Mouse (Mus musculus): ENCODE measurements around the gene Cdkn2c. TPM values are rescaled to one million over a fixed set of nuclear protein-coding genes. Genes with fewer than 3 reads are reported as not detected.

The Cdkn2c gene
- polyA plus RNA-seq, 1 experiment from 2014 or later = 5.1 TPM

GRCm38 (mm10) chr4:109659571-109659970 is 7.4 kb downstream of the Cdkn2c start:
- Histone ChIP-seq H3K9me3 (ENCODE audit: control insufficient read depth, low read length) (no peaks in the 10 kb centered on the region), H3K4me2 (ENCODE audit: low read depth, low read length) (no peak overlapping the region), H3K4me1 (ENCODE audit: control insufficient read depth, insufficient read depth, low read length) (peaks cover 11% of the 10 kb centered on the region), H3K36me3 (ENCODE audit: control insufficient read depth, insufficient read depth, low read length) (no peaks in the 10 kb centered on the region), H3K27ac (ENCODE audit: low read length) (no peak overlapping the region), H3K9ac (ENCODE audit: low read depth, low read length) (no peak overlapping the region), H3K4me3 (ENCODE audit: low read length) (no peak overlapping the region), H3K27me3 (replicated peaks; ENCODE audit: control insufficient read depth, insufficient read depth, low read length) (peaks cover 33% of the 10 kb centered on the region)
- ATAC-seq = no peak
- 28% methylated on average over 2 of the region's 2 CpGs for WGBS

GRCm38 (mm10) chr4:109658826-109659225 is 8.2 kb downstream of the Cdkn2c start:
- no peak overlapping the region for H3K27ac ChIP-seq (ENCODE audit: low read length)
- ATAC-seq = no peak
- no peaks in the 10 kb centered on the region for H3K9me3 ChIP-seq (ENCODE audit: control insufficient read depth, low read length)
- H3K36me3 ChIP-seq (ENCODE audit: control insufficient read depth, insufficient read depth, low read length) = no peaks in the 10 kb centered on the region
- no peak overlapping the region for H3K9ac ChIP-seq (ENCODE audit: low read depth, low read length)
- no peak overlapping the region for H3K4me2 ChIP-seq (ENCODE audit: low read depth, low read length)
- H3K4me1 ChIP-seq (ENCODE audit: control insufficient read depth, insufficient read depth, low read length) = peaks cover 11% of the 10 kb centered on the region
- no peak overlapping the region for H3K4me3 ChIP-seq (ENCODE audit: low read length)
- WGBS = 14% methylated on average over 8 of the region's 8 CpGs
- peaks cover 33% of the 10 kb centered on the region for H3K27me3 ChIP-seq (replicated peaks; ENCODE audit: control insufficient read depth, insufficient read depth, low read length)

DNA sequence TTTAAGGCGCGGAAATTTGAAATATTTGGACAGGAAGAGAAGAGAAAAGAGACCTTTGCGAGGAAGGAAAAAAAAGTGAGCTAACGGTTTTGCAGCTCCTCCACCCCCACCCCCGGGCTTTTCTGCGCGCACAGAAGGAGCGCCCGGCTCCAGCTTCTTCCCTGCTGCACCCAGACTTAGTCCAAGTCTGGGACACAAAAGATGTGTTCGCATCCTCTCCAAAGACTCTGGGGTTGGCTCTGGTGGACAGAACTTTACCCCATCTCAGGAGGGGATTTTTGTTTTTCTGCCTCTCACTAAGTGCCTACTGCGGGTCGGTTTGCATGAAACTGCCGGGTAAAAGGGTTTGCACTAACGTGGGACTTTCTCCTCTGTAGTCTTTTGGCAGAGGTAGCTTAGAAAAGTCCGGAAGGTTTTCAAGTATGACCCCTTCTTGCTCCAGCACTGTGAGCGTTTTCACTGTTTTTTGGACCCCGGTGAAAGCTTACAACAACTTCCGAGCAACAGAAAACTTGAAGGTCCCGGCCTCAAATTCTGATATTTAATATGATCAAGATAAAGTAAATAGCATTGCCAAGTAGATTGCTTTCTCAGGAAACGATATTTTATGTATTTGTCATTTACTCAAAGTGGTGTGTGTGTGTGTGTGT is 9.0 kb downstream of the Cdkn2c start:
- Histone ChIP-seq H3K27ac (ENCODE audit: low read length) (no peak overlapping the region), H3K9me3 (ENCODE audit: control insufficient read depth, low read length) (no peaks in the 10 kb centered on the region), H3K9ac (ENCODE audit: low read depth, low read length) (no peak overlapping the region), H3K4me3 (ENCODE audit: low read length) (peak overlapping the region; percentile 45), H3K36me3 (ENCODE audit: control insufficient read depth, insufficient read depth, low read length) (no peaks in the 10 kb centered on the region), H3K27me3 (replicated peaks; ENCODE audit: control insufficient read depth, insufficient read depth, low read length) (peaks cover 33% of the 10 kb centered on the region), H3K4me1 (ENCODE audit: control insufficient read depth, insufficient read depth, low read length) (peaks cover 11% of the 10 kb centered on the region), H3K4me2 (ENCODE audit: low read depth, low read length) (peak overlapping the region; percentile 65)
- ATAC-seq = no peak
- WGBS = 3% methylated on average over 20 of the region's 20 CpGs

DNA sequence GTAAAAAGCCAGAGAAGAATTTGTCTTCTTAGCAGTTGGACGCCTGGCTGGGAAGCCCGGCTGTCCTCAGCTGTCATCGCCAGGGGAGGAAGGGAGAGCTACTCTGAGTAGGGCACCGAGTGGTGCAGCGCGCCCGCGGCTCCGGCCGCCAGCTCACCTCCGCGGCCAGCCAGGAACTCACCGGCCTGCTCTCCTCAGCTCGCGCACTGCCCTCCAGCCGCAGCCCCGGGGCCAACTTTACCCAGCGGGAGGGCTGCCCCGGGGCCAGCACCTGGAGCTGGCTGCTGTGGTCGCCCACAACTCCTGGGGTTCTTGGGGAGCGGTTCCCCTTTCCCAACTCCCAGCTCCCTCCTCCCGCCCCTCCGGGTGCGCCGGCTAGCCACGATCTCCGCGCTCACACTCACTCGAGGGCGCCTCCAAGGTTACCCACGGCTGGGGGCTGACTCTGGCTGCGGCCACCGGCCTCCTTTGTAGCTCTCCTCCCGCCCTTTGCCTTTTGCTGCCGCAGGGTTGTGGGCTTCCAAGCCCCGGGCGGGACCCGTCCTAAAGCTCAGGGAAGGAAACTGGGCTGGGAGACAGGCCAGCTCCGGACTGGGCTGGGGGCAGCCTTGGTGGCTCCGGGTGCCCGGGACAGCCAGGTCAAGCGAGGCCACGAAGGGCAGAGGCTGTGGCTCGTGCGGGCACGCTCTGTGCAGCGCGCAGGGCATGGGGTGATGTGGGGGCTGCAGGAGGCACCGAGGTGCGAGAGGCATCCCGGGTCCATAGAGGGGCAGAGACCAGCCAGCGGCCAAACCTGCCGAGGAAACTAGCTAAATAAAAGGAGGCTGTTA is 9.8 kb downstream of the Cdkn2c start:
- Histone ChIP-seq H3K9me3 (ENCODE audit: control insufficient read depth, low read length) (no peaks in the 10 kb centered on the region), H3K4me2 (ENCODE audit: low read depth, low read length) (peak overlapping the region; percentile 65), H3K36me3 (ENCODE audit: control insufficient read depth, insufficient read depth, low read length) (no peaks in the 10 kb centered on the region), H3K4me1 (ENCODE audit: control insufficient read depth, insufficient read depth, low read length) (peaks cover 11% of the 10 kb centered on the region), H3K9ac (ENCODE audit: low read depth, low read length) (0 out of 2 replicates have a peak overlapping the region, but pooled peaks have one; percentile 15), H3K27me3 (replicated peaks; ENCODE audit: control insufficient read depth, insufficient read depth, low read length) (peaks cover 31% of the 10 kb centered on the region), H3K4me3 (ENCODE audit: low read length) (peak overlapping the region; percentile 45), H3K27ac (ENCODE audit: low read length) (no peak overlapping the region)
- peak; percentile 80 for ATAC-seq
- WGBS = under 1% methylated on average over 53 of the region's 53 CpGs

GRCm38 (mm10) chr4:109656301-109656700 is 10.7 kb downstream of the Cdkn2c start:
- WGBS = 19% methylated on average over 4 of the region's 4 CpGs
- ATAC-seq = no peak
- peaks cover 28% of the 10 kb centered on the region for H3K27me3 ChIP-seq (replicated peaks; ENCODE audit: control insufficient read depth, insufficient read depth, low read length)
- no peak overlapping the region; the same call in 1 of the 2 replicates for H3K4me3 ChIP-seq (ENCODE audit: low read length)
- no peak overlapping the region for H3K4me2 ChIP-seq (ENCODE audit: low read depth, low read length)
- no peak overlapping the region for H3K27ac ChIP-seq (ENCODE audit: low read length)
- no peaks in the 10 kb centered on the region for H3K9me3 ChIP-seq (ENCODE audit: control insufficient read depth, low read length)
- no peak overlapping the region for H3K9ac ChIP-seq (ENCODE audit: low read depth, low read length)
- H3K4me1 ChIP-seq (ENCODE audit: control insufficient read depth, insufficient read depth, low read length) = peaks cover 11% of the 10 kb centered on the region
- no peaks in the 10 kb centered on the region for H3K36me3 ChIP-seq (ENCODE audit: control insufficient read depth, insufficient read depth, low read length)

- no peak overlapping the region for H3K27ac ChIP-seq (ENCODE audit: low read length)
- H3K4me3 ChIP-seq (ENCODE audit: low read length) = no peak overlapping the region
- no peaks in the 10 kb centered on the region for H3K36me3 ChIP-seq (ENCODE audit: control insufficient read depth, insufficient read depth, low read length)
- peaks cover 11% of the 10 kb centered on the region for H3K4me1 ChIP-seq (ENCODE audit: control insufficient read depth, insufficient read depth, low read length)
- H3K9me3 ChIP-seq (ENCODE audit: control insufficient read depth, low read length) = no peaks in the 10 kb centered on the region
- H3K9ac ChIP-seq (ENCODE audit: low read depth, low read length) = no peak overlapping the region
- peaks cover 25% of the 10 kb centered on the region; the same call in 1 of the 2 replicates for H3K27me3 ChIP-seq (replicated peaks; ENCODE audit: control insufficient read depth, insufficient read depth, low read length)
- H3K4me2 ChIP-seq (ENCODE audit: low read depth, low read length) = no peak overlapping the region
- 54% methylated on average over 2 of the region's 2 CpGs for WGBS
- no peak for ATAC-seq
These were observed 11.3 kb downstream of the Cdkn2c start for GRCm38 (mm10) chr4:109655738-109656137.

DNA sequence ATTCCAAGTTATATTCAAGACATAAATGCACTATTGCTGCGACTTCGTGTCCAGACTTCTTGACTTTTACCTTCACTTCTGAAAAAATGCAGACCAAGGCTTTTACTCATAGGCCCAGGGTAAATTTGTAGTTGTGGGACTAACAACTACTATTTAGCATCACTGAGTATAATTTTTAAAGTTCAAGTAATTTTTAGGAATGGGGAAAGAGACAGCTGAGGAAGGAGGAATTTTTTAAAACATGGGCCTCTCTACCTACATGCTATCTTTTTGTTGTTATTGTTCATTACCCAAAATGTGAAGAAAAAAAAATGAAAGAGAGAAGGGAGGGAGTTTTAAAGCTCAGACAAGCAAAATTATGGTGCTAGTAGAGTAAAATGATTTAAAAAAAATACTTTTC is 12.3 kb downstream of the Cdkn2c start:
- no peak for ATAC-seq
- Histone ChIP-seq H3K9me3 (ENCODE audit: control insufficient read depth, low read length) (no peaks in the 10 kb centered on the region), H3K4me1 (ENCODE audit: control insufficient read depth, insufficient read depth, low read length) (peaks cover 11% of the 10 kb centered on the region), H3K4me3 (ENCODE audit: low read length) (no peak overlapping the region), H3K36me3 (ENCODE audit: control insufficient read depth, insufficient read depth, low read length) (no peaks in the 10 kb centered on the region), H3K27me3 (replicated peaks; ENCODE audit: control insufficient read depth, insufficient read depth, low read length) (peaks cover 21% of the 10 kb centered on the region; the same call in 1 of the 2 replicates), H3K9ac (ENCODE audit: low read depth, low read length) (no peak overlapping the region), H3K4me2 (ENCODE audit: low read depth, low read length) (no peak overlapping the region), H3K27ac (ENCODE audit: low read length) (no peak overlapping the region)
- 57% methylated on average over 2 of the region's 2 CpGs for WGBS

DNA sequence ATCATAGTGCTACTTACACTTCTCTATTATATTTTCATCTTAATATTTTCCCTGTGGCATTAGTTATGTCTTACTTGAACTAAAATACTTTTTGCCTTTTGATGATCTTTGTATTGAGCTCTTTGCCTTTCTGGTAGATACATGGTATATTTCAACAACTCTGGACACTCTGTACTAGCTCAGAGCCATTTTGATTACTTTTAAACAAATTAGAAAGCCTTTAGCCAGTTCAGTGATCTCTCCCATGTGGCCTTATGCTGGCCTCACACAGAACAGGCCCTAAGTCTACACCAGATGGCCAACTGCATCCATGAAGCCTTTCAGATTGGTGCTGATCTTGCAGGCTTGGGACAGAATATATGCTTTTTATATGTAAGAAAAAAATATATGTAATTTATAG is 13.7 kb downstream of the Cdkn2c start:
- ATAC-seq = no peak
- Histone ChIP-seq H3K27ac (ENCODE audit: low read length) (no peak overlapping the region), H3K9ac (ENCODE audit: low read depth, low read length) (no peak overlapping the region), H3K4me3 (ENCODE audit: low read length) (no peak overlapping the region), H3K4me2 (ENCODE audit: low read depth, low read length) (no peak overlapping the region), H3K27me3 (replicated peaks; ENCODE audit: control insufficient read depth, insufficient read depth, low read length) (peaks cover 19% of the 10 kb centered on the region; the same call in 1 of the 2 replicates), H3K36me3 (ENCODE audit: control insufficient read depth, insufficient read depth, low read length) (no peaks in the 10 kb centered on the region), H3K4me1 (ENCODE audit: control insufficient read depth, insufficient read depth, low read length) (peaks cover 11% of the 10 kb centered on the region), H3K9me3 (ENCODE audit: control insufficient read depth, low read length) (no peaks in the 10 kb centered on the region)

DNA sequence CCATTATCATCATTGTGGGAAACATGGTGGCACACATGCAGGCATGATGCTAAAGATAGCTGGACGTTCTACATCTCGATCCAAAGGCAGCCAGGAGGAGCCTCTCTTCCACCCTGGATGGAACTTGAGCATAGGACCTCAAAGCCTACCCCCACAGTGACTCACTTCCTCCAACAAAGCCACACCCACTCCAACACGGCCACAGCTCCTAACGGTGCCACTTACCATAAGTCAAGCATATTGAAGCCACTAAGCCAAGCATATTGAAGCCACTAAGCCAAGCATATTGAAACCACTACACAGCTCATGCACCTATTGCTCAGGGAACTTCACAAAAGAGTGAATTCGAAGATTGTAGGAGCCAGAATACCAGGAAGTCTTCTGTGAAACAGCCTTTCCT is 17.7 kb downstream of the Cdkn2c start:
- no peak overlapping the region for H3K9ac ChIP-seq (ENCODE audit: low read depth, low read length)
- H3K9me3 ChIP-seq (ENCODE audit: control insufficient read depth, low read length) = no peaks in the 10 kb centered on the region
- H3K4me3 ChIP-seq (ENCODE audit: low read length) = no peak overlapping the region
- ATAC-seq = no peak
- H3K4me2 ChIP-seq (ENCODE audit: low read depth, low read length) = no peak overlapping the region
- WGBS = 81% methylated on average over 5 of the region's 5 CpGs
- no peaks in the 10 kb centered on the region for H3K36me3 ChIP-seq (ENCODE audit: control insufficient read depth, insufficient read depth, low read length)
- no peaks in the 10 kb centered on the region for H3K27me3 ChIP-seq (replicated peaks; ENCODE audit: control insufficient read depth, insufficient read depth, low read length)
- H3K27ac ChIP-seq (ENCODE audit: low read length) = no peak overlapping the region
- H3K4me1 ChIP-seq (ENCODE audit: control insufficient read depth, insufficient read depth, low read length) = no peaks in the 10 kb centered on the region
